Mouse (Mus musculus) myocyte (in vitro differentiated cells): ENCODE data around the gene Disc1. TPM values are rescaled to one million over a fixed set of nuclear protein-coding genes. Genes with fewer than 3 reads are reported as not detected.

Experiments
- H3K27me3 ChIP-seq: one replicate; pipeline ENCODE4 v1.6.1; 2011; ENCODE audit not compliant: control insufficient read depth, insufficient read depth, insufficient read length
- H3K36me3 ChIP-seq: one replicate; pipeline ENCODE4 v1.6.1; 2011; ENCODE audit not compliant: control insufficient read depth, insufficient read depth
- H3K4me2 ChIP-seq: one replicate; pipeline ENCODE4 v1.6.1; 2011; ENCODE audit warnings: low read depth, control low read depth
- H3K4me3 ChIP-seq: one replicate; pipeline ENCODE4 v1.5.1; 2011; ENCODE audit warnings: mild to moderate bottlenecking, control low read depth, moderate library complexity
- H3K79me2 ChIP-seq: one replicate; pipeline ENCODE4 v1.6.1; 2011; ENCODE audit not compliant: control insufficient read depth, insufficient read depth
- H3ac ChIP-seq: one replicate; pipeline ENCODE4 v1.6.1; 2011; ENCODE audit not compliant: control insufficient read depth, insufficient read length
- CEBPB ChIP-seq: IDR thresholded peaks from 2 replicates; pipeline ENCODE4 v1.6.1; 2011; ENCODE audit warnings: mild to moderate bottlenecking, moderate library complexity; ENCODE audit not compliant: poor library complexity, insufficient read depth, severe bottlenecking
- E2F4 ChIP-seq: IDR thresholded peaks from one replicate; pipeline ENCODE4 v1.6.1; 2011; ENCODE audit warnings: mild to moderate bottlenecking, control low read depth, moderate library complexity; ENCODE audit not compliant: insufficient read depth
- MAX ChIP-seq: IDR thresholded peaks from one replicate; pipeline ENCODE4 v1.6.1; 2011; ENCODE audit warnings: low read depth, mild to moderate bottlenecking, control low read depth
- MYOD1 ChIP-seq, 3 experiments: IDR thresholded peaks; one replicate each; pipeline ENCODE4 v1.6.1; 2011; ENCODE audit warnings: control low read depth in 2 of 3, low read depth in 2 of 3, mild to moderate bottlenecking in 2 of 3, moderate library complexity in 1 of 3; ENCODE audit not compliant: insufficient read length in 2 of 3, control insufficient read depth in 1 of 3
- MYOG ChIP-seq, 3 experiments: IDR thresholded peaks; one replicate each; pipeline ENCODE4 v1.6.1; 2011; ENCODE audit warnings: control low read depth in 2 of 3, low read depth in 2 of 3, mild to moderate bottlenecking in 2 of 3; ENCODE audit not compliant: insufficient read length in 2 of 3, control insufficient read depth in 1 of 3, insufficient read depth in 1 of 3
- POLR2A ChIP-seq: IDR thresholded peaks from one replicate; pipeline ENCODE4 v1.6.1; 2011; ENCODE audit warnings: low read depth, mild to moderate bottlenecking, control low read depth, moderate library complexity; ENCODE audit not compliant: insufficient read length
- POLR2AphosphoS2 ChIP-seq: IDR thresholded peaks from one replicate; pipeline ENCODE4 v1.6.1; 2011; ENCODE audit warnings: low read depth, control low read depth; ENCODE audit not compliant: insufficient read length
- REST ChIP-seq: IDR thresholded peaks from one replicate; pipeline ENCODE4 v1.6.1; 2011; ENCODE audit warnings: mild to moderate bottlenecking, control low read depth, moderate library complexity; ENCODE audit not compliant: insufficient read depth, insufficient read length
- SRF ChIP-seq: IDR thresholded peaks from one replicate; pipeline ENCODE4 v1.6.1; 2011; ENCODE audit warnings: low read depth; ENCODE audit not compliant: control insufficient read depth, insufficient read length
- TCF12 ChIP-seq: IDR thresholded peaks from one replicate; pipeline ENCODE4 v1.6.1; 2011; ENCODE audit warnings: mild to moderate bottlenecking, control low read depth; ENCODE audit not compliant: poor library complexity, insufficient read depth, severe bottlenecking
- TCF3 ChIP-seq: IDR thresholded peaks from one replicate; pipeline ENCODE4 v1.6.1; 2011; ENCODE audit warnings: low read depth, control low read depth; ENCODE audit not compliant: insufficient read length
- USF1 ChIP-seq: IDR thresholded peaks from one replicate; pipeline ENCODE4 v1.6.1; 2011; ENCODE audit warnings: low read depth, mild to moderate bottlenecking, control low read depth, moderate library complexity
- polyA plus RNA-seq: library from polyadenylated mRNA; unstranded; fragments of >200 nt; fragmentation: generic; extraction: Trizol; gene quantifications from one replicate; pipeline ENCODE4 v1.2.1, GENCODE M21; 2012; ENCODE audit warnings: missing spikeins

Gene Disc1
- polyA plus RNA-seq, 1 experiment = 0.06 TPM

- Histone ChIP-seq H3K4me2 (peak overlapping the region; percentile 94), H3K36me3 (no peaks in the 10 kb centered on the region), H3K27me3 (no peaks in the 10 kb centered on the region), H3ac (no peak overlapping the region), H3K79me2 (no peaks in the 10 kb centered on the region), H3K4me3 (peak overlapping the region; percentile 30)
- no peak for TF ChIP-seq TCF3
- no peak for TF ChIP-seq E2F4
- no peak for TF ChIP-seq SRF
- no peak for TF ChIP-seq CEBPB
- no peak for TF ChIP-seq MYOD1 (IDR thresholded peaks at IDR 0.05; ENCODE audit: control insufficient read depth in 1 of 3, insufficient read length in 2 of 3, low read depth in 2 of 3)
- no peak for TF ChIP-seq MYOG (IDR thresholded peaks at IDR 0.05; ENCODE audit: control insufficient read depth in 1 of 3, insufficient read depth in 1 of 3, insufficient read length in 2 of 3, low read depth in 2 of 3)
- TF ChIP-seq POLR2AphosphoS2 = no peak
- TF ChIP-seq MAX = no peak
- TF ChIP-seq USF1 = no peak
- no peak for TF ChIP-seq REST
Observed at GRCm38 (mm10) chr8:125285391-125285790, 231.4 kb downstream of the Disc1 start.

- Histone ChIP-seq H3K79me2 (no peaks in the 10 kb centered on the region), H3K4me3 (peak overlapping the region; percentile 30), H3ac (no peak overlapping the region), H3K4me2 (peak overlapping the region; percentile 94), H3K36me3 (no peaks in the 10 kb centered on the region), H3K27me3 (no peaks in the 10 kb centered on the region)
- TF ChIP-seq POLR2A = peak; percentile 54
- no peak for TF ChIP-seq MAX
- no peak for TF ChIP-seq SRF
- TF ChIP-seq TCF12 = no peak
- peak; percentile 27 for TF ChIP-seq POLR2AphosphoS2
- TF ChIP-seq CEBPB = no peak
- TF ChIP-seq REST = no peak
- TF ChIP-seq MYOD1 (IDR thresholded peaks at IDR 0.05; ENCODE audit: control insufficient read depth in 1 of 3, insufficient read length in 2 of 3, low read depth in 2 of 3) = no peak
- TF ChIP-seq TCF3 = no peak
- TF ChIP-seq MYOG (IDR thresholded peaks at IDR 0.05; ENCODE audit: control insufficient read depth in 1 of 3, insufficient read depth in 1 of 3, insufficient read length in 2 of 3, low read depth in 2 of 3) = no peak
- TF ChIP-seq USF1 = peak; percentile 42
- no peak for TF ChIP-seq E2F4
Observed at GRCm38 (mm10) chr8:125285966-125286681, 232.1 kb downstream of the Disc1 start.

- no peaks in the 10 kb centered on the region for H3K36me3 ChIP-seq
- H3K4me2 ChIP-seq = peak overlapping the region; percentile 94
- no peaks in the 10 kb centered on the region for H3K79me2 ChIP-seq
- no peaks in the 10 kb centered on the region for H3K27me3 ChIP-seq
- peak overlapping the region; percentile 30 for H3K4me3 ChIP-seq
- H3ac ChIP-seq = no peak overlapping the region
- TF ChIP-seq E2F4 = no peak
- TF ChIP-seq USF1 = no peak
- TF ChIP-seq TCF3 = no peak
- TF ChIP-seq REST = no peak
- no peak for TF ChIP-seq POLR2AphosphoS2
- TF ChIP-seq CEBPB = no peak
- TF ChIP-seq POLR2A = no peak
- TF ChIP-seq SRF = no peak
- no peak for TF ChIP-seq MYOD1 (IDR thresholded peaks at IDR 0.05; ENCODE audit: control insufficient read depth in 1 of 3, insufficient read length in 2 of 3, low read depth in 2 of 3)
- TF ChIP-seq MYOG (IDR thresholded peaks at IDR 0.05; ENCODE audit: control insufficient read depth in 1 of 3, insufficient read depth in 1 of 3, insufficient read length in 2 of 3, low read depth in 2 of 3) = no peak
- no peak for TF ChIP-seq MAX
- no peak for TF ChIP-seq TCF12
Observed at GRCm38 (mm10) chr8:125287311-125287710, 233.3 kb downstream of the Disc1 start.

- TF ChIP-seq E2F4 (no peak), USF1 (no peak), MAX (no peak), REST (no peak), TCF12 (no peak), CEBPB (no peak), POLR2AphosphoS2 (no peak), POLR2A (no peak), TCF3 (no peak), MYOG (IDR thresholded peaks at IDR 0.05; ENCODE audit: control insufficient read depth in 1 of 3, insufficient read depth in 1 of 3, insufficient read length in 2 of 3, low read depth in 2 of 3) (no peak), MYOD1 (IDR thresholded peaks at IDR 0.05; ENCODE audit: control insufficient read depth in 1 of 3, insufficient read length in 2 of 3, low read depth in 2 of 3) (no peak), SRF (no peak)
- Histone ChIP-seq H3K27me3 (no peaks in the 10 kb centered on the region), H3ac (no peak overlapping the region), H3K36me3 (no peaks in the 10 kb centered on the region), H3K4me2 (peak overlapping the region; percentile 94), H3K4me3 (peak overlapping the region; percentile 30), H3K79me2 (no peaks in the 10 kb centered on the region)
Observed at GRCm38 (mm10) chr8:125287841-125288341, 233.9 kb downstream of the Disc1 start.

- no peaks in the 10 kb centered on the region for H3K27me3 ChIP-seq
- no peak for TF ChIP-seq E2F4
- TF ChIP-seq MYOG (IDR thresholded peaks at IDR 0.05; ENCODE audit: control insufficient read depth in 1 of 3, insufficient read depth in 1 of 3, insufficient read length in 2 of 3, low read depth in 2 of 3) = no peak
- no peak for TF ChIP-seq MYOD1 (IDR thresholded peaks at IDR 0.05; ENCODE audit: control insufficient read depth in 1 of 3, insufficient read length in 2 of 3, low read depth in 2 of 3)
- no peak for TF ChIP-seq POLR2A
- no peak for TF ChIP-seq REST
- no peak for TF ChIP-seq MAX
- no peak for TF ChIP-seq TCF12
- TF ChIP-seq USF1 = no peak
- TF ChIP-seq CEBPB = no peak
- TF ChIP-seq TCF3 = no peak
- no peak for TF ChIP-seq SRF
- TF ChIP-seq POLR2AphosphoS2 = no peak
- no peaks in the 10 kb centered on the region for H3K79me2 ChIP-seq
- H3K36me3 ChIP-seq = no peaks in the 10 kb centered on the region
- H3K4me2 ChIP-seq = no peak overlapping the region
- H3ac ChIP-seq = no peak overlapping the region
- no peak overlapping the region for H3K4me3 ChIP-seq
Observed at GRCm38 (mm10) chr8:125291506-125291905, 237.5 kb downstream of the Disc1 start.
